Mouse (Mus musculus): Measurements from ENCODE around the gene Cnn1. TPM values are rescaled to one million over a fixed set of nuclear protein-coding genes. Genes with fewer than 3 reads are reported as not detected.

Cnn1 gene
- polyA plus RNA-seq, 1 experiment from 2014 or later, result 6.7 TPM

- Histone ChIP-seq H3K36me3 (peaks cover 12% of the 10 kb centered on the region), H3K4me2 (replicated peaks) (peak overlapping the region; percentile 93), H3K9me3 (no peaks in the 10 kb centered on the region), H3K4me1 (peaks cover 19% of the 10 kb centered on the region), H3K27ac (replicated peaks) (no peak overlapping the region), H3K4me3 (peak overlapping the region; percentile 94), H3K27me3 (peaks cover 9% of the 10 kb centered on the region), H3K9ac (replicated peaks) (peak overlapping the region; percentile 89; the same call in 1 of the 2 replicates)
- no peak for ATAC-seq (ENCODE audit: low FRiP score, low read depth)
- 46% methylated on average over 10 of the region's 10 CpGs for WGBS
Measured at GRCm38 (mm10) chr9:22117754-22118456, 18.9 kb downstream of the Cnn1 start.

- Histone ChIP-seq H3K27ac (replicated peaks) (no peak overlapping the region), H3K27me3 (peaks cover 11% of the 10 kb centered on the region), H3K36me3 (no peaks in the 10 kb centered on the region), H3K4me3 (no peak overlapping the region), H3K9me3 (no peaks in the 10 kb centered on the region), H3K9ac (replicated peaks) (no peak overlapping the region), H3K4me2 (replicated peaks) (no peak overlapping the region), H3K4me1 (peaks cover 19% of the 10 kb centered on the region)
- WGBS, result 92% methylated on average over 4 of the region's 4 CpGs
- no peak for ATAC-seq (ENCODE audit: low FRiP score, low read depth)
Measured at GRCm38 (mm10) chr9:22119543-22119942, 20.5 kb downstream of the Cnn1 start.

GRCm38 (mm10) chr9:22121545-22121944 lies 22.5 kb downstream of the Cnn1 start:
- ATAC-seq (ENCODE audit: low FRiP score, low read depth), result no peak
- Histone ChIP-seq H3K4me1 (peaks cover 8% of the 10 kb centered on the region), H3K27me3 (peaks cover 11% of the 10 kb centered on the region), H3K9ac (replicated peaks) (no peak overlapping the region), H3K4me2 (replicated peaks) (no peak overlapping the region), H3K4me3 (no peak overlapping the region), H3K27ac (replicated peaks) (no peak overlapping the region), H3K36me3 (no peaks in the 10 kb centered on the region), H3K9me3 (no peaks in the 10 kb centered on the region)

GRCm38 (mm10) chr9:22122005-22122404 lies 23.0 kb downstream of the Cnn1 start:
- Histone ChIP-seq H3K4me3 (no peak overlapping the region), H3K9ac (replicated peaks) (no peak overlapping the region), H3K27ac (replicated peaks) (no peak overlapping the region), H3K4me1 (peaks cover 8% of the 10 kb centered on the region), H3K4me2 (replicated peaks) (no peak overlapping the region), H3K27me3 (peaks cover 11% of the 10 kb centered on the region), H3K36me3 (no peaks in the 10 kb centered on the region), H3K9me3 (no peaks in the 10 kb centered on the region)
- no peak for ATAC-seq (ENCODE audit: low FRiP score, low read depth)
- WGBS, result 86% methylated on average over 3 of the region's 3 CpGs

- Histone ChIP-seq H3K36me3 (no peaks in the 10 kb centered on the region), H3K4me3 (no peak overlapping the region)
- ATAC-seq (ENCODE audit: low FRiP score, low read depth), result no peak
Measured at GRCm38 (mm10) chr9:22123069-22123609, 24.1 kb downstream of the Cnn1 start.

GRCm38 (mm10) chr9:22124169-22124568 lies 25.2 kb downstream of the Cnn1 start:
- Histone ChIP-seq H3K27ac (replicated peaks) (no peak overlapping the region), H3K4me1 (no peaks in the 10 kb centered on the region), H3K36me3 (no peaks in the 10 kb centered on the region), H3K9ac (replicated peaks) (no peak overlapping the region), H3K4me2 (replicated peaks) (no peak overlapping the region), H3K9me3 (no peaks in the 10 kb centered on the region), H3K4me3 (no peak overlapping the region), H3K27me3 (peaks cover 13% of the 10 kb centered on the region)
- no peak for ATAC-seq (ENCODE audit: low FRiP score, low read depth)
- 88% methylated on average over 3 of the region's 3 CpGs for WGBS

More at GRCm38 (mm10) chr9:22123069-22123609, 24.1 kb downstream of the Cnn1 start:
- WGBS, result 87% methylated on average over 7 of the region's 7 CpGs
- H3K9ac ChIP-seq (replicated peaks), result no peak overlapping the region
- no peaks in the 10 kb centered on the region for H3K9me3 ChIP-seq
- H3K4me2 ChIP-seq (replicated peaks), result no peak overlapping the region
- H3K27ac ChIP-seq (replicated peaks), result no peak overlapping the region
- peaks cover 15% of the 10 kb centered on the region for H3K27me3 ChIP-seq
- H3K4me1 ChIP-seq, result no peaks in the 10 kb centered on the region

- H3K27me3 ChIP-seq, result peaks cover 25% of the 10 kb centered on the region
- WGBS, result 88% methylated on average over 15 of the region's 15 CpGs
Measured at GRCm38 (mm10) chr9:22125246-22126027, 26.4 kb downstream of the Cnn1 start.

GRCm38 (mm10) chr9:22131226-22131981 lies 32.4 kb downstream of the Cnn1 start:
- WGBS, result 3% methylated on average over 35 of the region's 35 CpGs
- Histone ChIP-seq H3K27me3 (peaks cover 58% of the 10 kb centered on the region), H3K4me3 (peak overlapping the region; percentile 20), H3K9me3 (no peaks in the 10 kb centered on the region), H3K9ac (replicated peaks) (peak overlapping the region; percentile 11; the same call in 1 of the 2 replicates), H3K36me3 (no peaks in the 10 kb centered on the region), H3K4me1 (peaks cover 6% of the 10 kb centered on the region; the same call in 1 of the 2 replicates), H3K27ac (replicated peaks) (no peak overlapping the region), H3K4me2 (replicated peaks) (peak overlapping the region; percentile 37)
- no peak for ATAC-seq (ENCODE audit: low FRiP score, low read depth)

More at GRCm38 (mm10) chr9:22125246-22126027, 26.4 kb downstream of the Cnn1 start:
- H3K4me3 ChIP-seq, result no peak overlapping the region
- no peaks in the 10 kb centered on the region for H3K9me3 ChIP-seq
- no peaks in the 10 kb centered on the region for H3K4me1 ChIP-seq
- H3K4me2 ChIP-seq (replicated peaks), result no peak overlapping the region
- H3K9ac ChIP-seq (replicated peaks), result no peak overlapping the region
- no peak for ATAC-seq (ENCODE audit: low FRiP score, low read depth)
- H3K27ac ChIP-seq (replicated peaks), result no peak overlapping the region
- no peaks in the 10 kb centered on the region for H3K36me3 ChIP-seq

- Histone ChIP-seq H3K9me3 (no peaks in the 10 kb centered on the region), H3K4me1 (peaks cover 12% of the 10 kb centered on the region), H3K4me2 (replicated peaks) (peak overlapping the region; percentile 37; the same call in 1 of the 2 replicates), H3K27ac (replicated peaks) (no peak overlapping the region), H3K36me3 (no peaks in the 10 kb centered on the region), H3K4me3 (no peak overlapping the region), H3K27me3 (peaks cover 65% of the 10 kb centered on the region), H3K9ac (replicated peaks) (no peak overlapping the region)
- ATAC-seq (ENCODE audit: low FRiP score, low read depth), result no peak
- 54% methylated on average over 11 of the region's 11 CpGs for WGBS
Measured at GRCm38 (mm10) chr9:22132220-22132619, 33.2 kb downstream of the Cnn1 start.

- WGBS, result 85% methylated on average over 7 of the region's 7 CpGs
- peaks cover 63% of the 10 kb centered on the region for H3K27me3 ChIP-seq
- no peak overlapping the region for H3K9ac ChIP-seq (replicated peaks)
- H3K9me3 ChIP-seq, result no peaks in the 10 kb centered on the region
- no peak overlapping the region for H3K27ac ChIP-seq (replicated peaks)
- no peak overlapping the region for H3K4me2 ChIP-seq (replicated peaks)
- no peaks in the 10 kb centered on the region for H3K36me3 ChIP-seq
- no peak overlapping the region for H3K4me3 ChIP-seq
- H3K4me1 ChIP-seq, result peaks cover 18% of the 10 kb centered on the region
- no peak for ATAC-seq (ENCODE audit: low FRiP score, low read depth)
Measured at GRCm38 (mm10) chr9:22134246-22134890, 35.4 kb downstream of the Cnn1 start.

- H3K9ac ChIP-seq (replicated peaks), result no peak overlapping the region
- no peak for ATAC-seq (ENCODE audit: low FRiP score, low read depth)
- no peak overlapping the region for H3K4me2 ChIP-seq (replicated peaks)
- 83% methylated on average over 9 of the region's 9 CpGs for WGBS
- H3K36me3 ChIP-seq, result no peaks in the 10 kb centered on the region
- H3K27me3 ChIP-seq, result peaks cover 55% of the 10 kb centered on the region
- no peak overlapping the region for H3K27ac ChIP-seq (replicated peaks)
- no peak overlapping the region for H3K4me3 ChIP-seq
- no peaks in the 10 kb centered on the region for H3K9me3 ChIP-seq
- H3K4me1 ChIP-seq, result peaks cover 18% of the 10 kb centered on the region
Measured at GRCm38 (mm10) chr9:22134988-22135643, 36.1 kb downstream of the Cnn1 start.

Data from midbrain, embryonic 12.5 days (tissue).